Mouse (Mus musculus) forebrain, embryonic 14.5 days (tissue): ENCODE data around the gene Pdzd3. TPM values are rescaled to one million over a fixed set of nuclear protein-coding genes. Genes with fewer than 3 reads are reported as not detected.
A peak's percentile ranks its signal among the peaks of the same experiment; 100 is the strongest.

Source experiments
- ATAC-seq: fragments of 200-750 bp; cut with Nextera tagmentation; 2 replicates; pipeline ENCODE4 v1.8.0; 2017; ENCODE audit warnings: mild to moderate bottlenecking, moderate library complexity
- DNase-seq: peaks from one replicate; pipeline ENCODE4 v3.0.0-alpha.2; 2015; ENCODE audit warnings: low spot score
- H3K27ac ChIP-seq: fragments of 300-500 bp; sonication (generic); 2 replicates; pipeline ENCODE4 v1.5.1; 2014; ENCODE audit warnings: low read depth, mild to moderate bottlenecking, control low read depth, low read length, moderate library complexity
- H3K27me3 ChIP-seq: fragments of 300-500 bp; sonication (generic); replicated peaks from 2 replicates; pipeline ENCODE4 v1.6.1; 2014; ENCODE audit warnings: low read length, control low read depth, mixed read lengths; ENCODE audit not compliant: control insufficient read depth, insufficient read depth
- H3K36me3 ChIP-seq: fragments of 300-500 bp; sonication (generic); 2 replicates; pipeline ENCODE4 v1.6.1; 2014; ENCODE audit warnings: low read length, control low read depth; ENCODE audit not compliant: control insufficient read depth, insufficient read depth
- H3K4me1 ChIP-seq: fragments of 300-500 bp; sonication (generic); 2 replicates; pipeline ENCODE4 v1.6.1; 2014; ENCODE audit warnings: antibody characterized with exemption, low read length, control low read depth; ENCODE audit not compliant: control insufficient read depth, insufficient read depth
- H3K4me2 ChIP-seq: fragments of 300-500 bp; sonication (generic); 2 replicates; pipeline ENCODE4 v1.6.1; 2014; ENCODE audit warnings: mild to moderate bottlenecking, control low read depth, low read length
- H3K4me3 ChIP-seq: fragments of 300-500 bp; sonication (generic); 2 replicates; pipeline ENCODE4 v1.5.1; 2014; ENCODE audit warnings: low read depth, low read length, control low read depth
- H3K9ac ChIP-seq: fragments of 300-500 bp; sonication (generic); 2 replicates; pipeline ENCODE4 v1.6.1; 2014; ENCODE audit warnings: mild to moderate bottlenecking, low read length, control low read depth, moderate library complexity
- H3K9me3 ChIP-seq: fragments of 300-500 bp; sonication (generic); replicated peaks from 2 replicates; pipeline ENCODE4 v1.6.1; 2016; ENCODE audit warnings: low read length, control low read depth, mixed read lengths; ENCODE audit not compliant: control insufficient read depth
- WGBS: fragments of 180-500 bp; shearing (Covaris S2); extraction: QIAGEN DNeasy Blood & Tissue Kit; methylation state at CpG from one replicate; pipeline ENCODE4 v1.1.7; 2014; 5-methylcytosine and 5-hydroxymethylcytosine counted together
- polyA plus RNA-seq: library from polyadenylated mRNA; unstranded; fragments of >200 nt; fragmentation: Nextera tagmentation; extraction: Ambion mirVana; gene quantifications from 2 replicates; pipeline ENCODE4 v1.2.1, GENCODE M21; 2014

Gene Pdzd3
- polyA plus RNA-seq, 1 experiment from 2014 or later, result 0.52 TPM

DNA sequence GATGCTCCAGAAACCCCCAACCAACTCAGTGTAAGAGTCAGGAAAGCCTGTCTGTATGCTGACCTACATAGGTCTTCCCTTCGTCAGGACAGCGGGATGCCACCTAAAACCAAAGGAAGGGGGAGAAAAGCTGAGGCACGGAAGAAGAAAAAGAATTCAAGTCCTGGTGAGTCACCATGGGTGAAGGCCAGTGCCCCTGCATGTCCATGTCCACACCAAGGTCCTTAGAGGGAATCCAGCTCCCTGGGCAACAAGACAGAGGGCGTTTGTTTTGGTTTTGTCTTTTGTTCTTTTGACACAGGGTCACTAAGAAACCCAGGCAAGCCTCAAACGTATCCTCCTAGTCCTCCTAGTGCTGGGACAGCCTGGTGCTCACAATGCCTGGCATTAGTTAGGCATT, 10.4 kb downstream of the Pdzd3 start:
- Histone ChIP-seq H3K27ac (no peak overlapping the region), H3K27me3 (no peaks in the 10 kb centered on the region), H3K4me1 (no peaks in the 10 kb centered on the region), H3K9ac (no peak overlapping the region), H3K4me3 (no peak overlapping the region), H3K36me3 (no peaks in the 10 kb centered on the region), H3K9me3 (no peaks in the 10 kb centered on the region), H3K4me2 (no peak overlapping the region)
- ATAC-seq (no peak), DNase-seq (no peak)
- 51% methylated on average over 5 of the region's 5 CpGs for WGBS

DNA sequence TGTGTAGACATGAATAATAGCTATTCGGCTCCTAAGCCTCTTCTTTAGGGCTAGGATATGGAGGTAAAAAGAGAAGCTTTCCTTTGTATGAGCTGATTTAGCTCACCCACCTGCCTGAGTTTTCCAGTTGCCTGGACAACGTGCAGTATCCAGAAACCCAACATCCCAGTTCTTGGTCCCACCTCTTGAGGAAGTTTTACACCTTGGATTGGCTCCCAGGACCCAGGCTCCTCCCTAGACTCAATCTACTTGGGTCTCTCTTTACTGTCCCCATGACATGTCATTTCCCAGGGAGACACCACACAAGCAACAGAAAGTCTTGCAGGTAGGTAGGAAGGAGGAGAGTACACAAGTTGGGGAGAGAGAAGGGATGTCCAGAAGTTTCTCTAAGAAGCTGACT, 10.9 kb downstream of the Pdzd3 start, which contains the start of gene Ccdc153:
Gene Ccdc153, plus strand, starts transcription at position 278 of the 400 bp plus-strand sequence.
- Histone ChIP-seq H3K4me3 (no peak within 1 kb of the TSS), H3K4me1 (no peaks in the 10 kb centered on the region), H3K4me2 (no peak within 1 kb of the TSS), H3K36me3 (no peaks in the 10 kb centered on the region), H3K27me3 (no peaks in the 10 kb centered on the region), H3K27ac (no peak within 1 kb of the TSS), H3K9me3 (no peaks in the 10 kb centered on the region), H3K9ac (no peak within 1 kb of the TSS)
- WGBS, result 57% methylated on average over 2 of the region's 2 CpGs
- ATAC-seq (no peak), DNase-seq (no peak)

DNA sequence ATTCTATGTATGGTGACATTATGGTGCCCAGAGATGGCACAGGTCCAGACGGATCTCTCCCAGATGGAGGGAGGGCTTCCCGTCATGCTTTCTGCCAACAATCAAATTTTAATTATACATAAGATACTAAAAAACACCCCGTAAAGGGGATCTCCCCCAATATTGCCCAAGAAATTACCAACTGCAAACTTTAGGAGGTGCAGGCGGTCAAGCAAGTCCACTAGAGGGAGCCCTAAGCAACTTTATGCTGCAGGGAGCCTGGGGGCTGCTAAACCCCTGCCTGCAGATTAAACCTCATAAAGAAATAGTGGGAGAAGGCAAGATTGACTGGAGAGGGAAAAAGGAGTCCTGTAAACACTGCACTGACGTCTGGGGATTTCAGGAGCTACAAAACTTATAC, 11.8 kb downstream of the Pdzd3 start:
- Histone ChIP-seq H3K4me2 (no peak overlapping the region), H3K36me3 (no peaks in the 10 kb centered on the region), H3K27ac (no peak overlapping the region), H3K4me3 (no peak overlapping the region), H3K9ac (no peak overlapping the region), H3K9me3 (no peaks in the 10 kb centered on the region), H3K4me1 (no peaks in the 10 kb centered on the region), H3K27me3 (no peaks in the 10 kb centered on the region)
- 7% methylated on average over 5 of the region's 5 CpGs for WGBS
- DNase-seq (peak; percentile 83), ATAC-seq (peak; percentile 54; the same call in 1 of the 2 replicates)

DNA sequence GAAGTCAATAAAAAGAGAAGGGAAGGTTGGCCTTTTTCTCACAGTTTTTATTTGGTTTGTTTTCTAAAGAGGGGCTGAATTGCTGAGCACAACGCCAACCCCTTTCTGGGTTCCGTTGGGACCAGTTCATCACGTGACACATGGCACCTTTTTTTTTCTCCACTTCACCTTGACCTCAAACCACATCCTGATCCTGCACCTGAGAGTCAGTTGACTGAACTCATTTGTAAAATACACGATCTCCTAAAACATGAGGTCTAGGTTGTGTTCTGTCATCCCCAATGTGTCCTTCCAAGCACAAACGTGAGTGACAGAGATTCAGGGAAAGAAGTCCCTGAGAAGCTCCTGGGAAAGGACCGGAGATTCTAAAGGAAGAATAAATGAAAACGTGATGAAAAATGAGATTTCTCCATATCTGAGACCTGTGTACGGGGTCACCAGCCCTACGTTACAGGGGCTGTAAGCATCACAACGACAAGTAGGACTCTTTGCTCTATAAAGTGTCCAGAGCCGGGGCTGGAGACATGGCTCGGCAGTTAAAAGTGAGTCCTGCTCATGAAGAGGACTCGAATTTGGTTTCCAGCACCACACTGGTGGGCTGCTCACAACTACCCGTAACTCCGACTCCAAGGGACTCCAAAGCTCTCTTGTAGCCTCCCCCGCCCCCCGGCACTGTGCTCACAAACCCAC, 12.6 kb downstream of the Pdzd3 start:
- no peaks in the 10 kb centered on the region for H3K4me1 ChIP-seq
- ATAC-seq (no peak), DNase-seq (no peak)
- no peak overlapping the region for H3K27ac ChIP-seq
- no peak overlapping the region for H3K9ac ChIP-seq
- no peak overlapping the region for H3K4me2 ChIP-seq
- no peak overlapping the region for H3K4me3 ChIP-seq
- no peaks in the 10 kb centered on the region for H3K9me3 ChIP-seq
- WGBS, result 79% methylated on average over 17 of the region's 17 CpGs
- no peaks in the 10 kb centered on the region for H3K36me3 ChIP-seq
- H3K27me3 ChIP-seq, result no peaks in the 10 kb centered on the region

DNA sequence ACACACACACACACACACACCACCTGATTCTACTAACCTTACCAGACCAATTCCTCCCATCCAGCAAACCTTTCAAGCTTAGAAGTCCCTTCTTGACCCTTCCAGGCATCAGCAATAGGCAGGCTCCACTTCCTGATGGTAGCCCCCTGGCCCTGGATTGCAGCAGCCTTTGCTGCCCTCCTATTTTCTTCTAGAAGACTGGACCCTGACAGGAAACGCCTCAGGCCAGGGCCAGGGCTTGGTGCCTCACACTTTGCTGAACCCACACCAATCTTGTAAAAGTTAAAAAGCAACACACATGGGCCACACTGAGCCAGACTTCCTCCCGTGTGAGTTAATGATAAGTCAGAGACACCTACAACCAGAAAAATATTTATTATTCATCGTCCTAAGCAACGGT, 14.1 kb downstream of the Pdzd3 start:
- H3K9me3 ChIP-seq, result no peaks in the 10 kb centered on the region
- no peak for ATAC-seq
- WGBS, result 87% methylated on average over 4 of the region's 4 CpGs
- no peak overlapping the region for H3K27ac ChIP-seq
- peaks cover 5% of the 10 kb centered on the region for H3K4me1 ChIP-seq
- H3K4me2 ChIP-seq, result no peak overlapping the region
- H3K27me3 ChIP-seq, result no peaks in the 10 kb centered on the region
- H3K4me3 ChIP-seq, result no peak overlapping the region
- H3K36me3 ChIP-seq, result no peaks in the 10 kb centered on the region
- no peak overlapping the region for H3K9ac ChIP-seq
- DNase-seq, result no peak

DNA sequence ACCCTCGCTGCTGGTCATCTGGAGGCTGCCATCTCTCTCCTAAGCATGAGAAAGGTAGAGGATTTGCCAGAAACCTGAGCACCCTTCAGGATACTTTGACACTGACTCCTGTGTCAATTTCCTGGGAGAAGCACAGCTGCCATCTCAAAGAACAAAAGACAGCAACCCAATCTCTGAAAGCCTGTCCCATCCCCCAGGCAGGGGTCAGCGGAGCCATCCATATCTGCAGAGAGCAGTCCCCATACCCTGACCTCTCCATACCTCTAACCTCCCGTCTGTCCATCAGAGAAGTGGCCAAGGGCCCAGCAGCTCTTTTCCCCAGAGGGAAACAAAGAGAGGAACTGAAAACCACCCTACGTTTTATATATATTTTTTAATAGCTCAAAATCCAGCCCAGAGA, 14.7 kb downstream of the Pdzd3 start:
- H3K4me3 ChIP-seq, result no peak overlapping the region
- peaks cover 10% of the 10 kb centered on the region for H3K4me1 ChIP-seq
- H3K9ac ChIP-seq, result no peak overlapping the region
- no peak for DNase-seq
- H3K9me3 ChIP-seq, result no peaks in the 10 kb centered on the region
- no peaks in the 10 kb centered on the region for H3K27me3 ChIP-seq
- no peaks in the 10 kb centered on the region for H3K36me3 ChIP-seq
- no peak overlapping the region for H3K4me2 ChIP-seq
- WGBS, result 73% methylated on average over 4 of the region's 4 CpGs
- no peak overlapping the region for H3K27ac ChIP-seq
- no peak for ATAC-seq

DNA sequence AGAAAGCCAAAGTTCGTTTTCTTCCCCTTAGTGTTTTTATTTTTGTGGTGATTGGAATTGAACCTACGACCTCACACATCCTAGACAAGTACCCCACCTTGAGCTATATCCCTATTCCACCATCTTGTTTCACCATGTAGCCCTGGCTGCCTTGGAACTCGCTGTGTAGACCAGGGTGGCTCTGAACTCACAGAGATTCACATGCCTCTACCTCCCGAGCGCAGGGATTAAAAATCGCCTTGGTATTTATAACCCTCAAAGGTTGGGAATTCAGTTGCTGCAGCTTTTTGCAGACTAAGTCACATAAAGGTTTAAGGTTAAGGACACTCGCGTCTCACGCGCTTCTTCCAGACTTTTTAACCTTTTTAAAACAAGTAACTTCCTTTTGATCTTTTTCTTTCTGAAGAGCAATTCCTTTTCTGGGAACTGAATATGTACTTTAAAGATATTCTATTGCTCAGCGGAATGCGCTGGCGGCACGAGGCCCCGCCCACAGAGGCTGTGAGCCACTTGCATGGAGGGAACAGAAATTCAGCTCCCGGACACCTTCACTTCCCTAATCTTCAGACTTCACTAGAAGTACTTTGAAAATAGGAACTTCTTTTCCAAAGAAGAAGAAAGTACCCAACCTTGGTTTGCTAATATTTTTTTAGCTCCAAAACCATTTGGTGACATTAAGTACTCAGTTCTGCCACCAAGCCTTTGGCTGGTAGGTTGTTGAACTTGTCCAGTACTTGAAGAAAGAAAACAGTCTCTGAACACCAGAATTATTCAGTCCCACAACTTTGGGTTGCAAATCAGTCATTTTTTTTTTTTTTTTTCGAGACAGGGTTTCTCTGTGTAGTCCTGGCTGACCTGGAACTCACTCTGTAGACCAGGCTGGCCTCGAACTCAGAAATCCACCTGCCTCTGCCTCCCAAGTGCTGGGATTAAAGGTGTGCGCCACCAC, 16.5 kb downstream of the Pdzd3 start:
- Histone ChIP-seq H3K4me2 (peak overlapping the region; percentile 43), H3K9me3 (no peaks in the 10 kb centered on the region), H3K27ac (no peak overlapping the region), H3K4me3 (peak overlapping the region; percentile 82), H3K36me3 (no peaks in the 10 kb centered on the region), H3K4me1 (peaks cover 10% of the 10 kb centered on the region), H3K9ac (peak overlapping the region; percentile 21; the same call in 1 of the 2 replicates), H3K27me3 (no peaks in the 10 kb centered on the region)
- DNase-seq (no peak), ATAC-seq (peak; percentile 30; the same call in 1 of the 2 replicates)
- WGBS, result 26% methylated on average over 19 of the region's 19 CpGs

DNA sequence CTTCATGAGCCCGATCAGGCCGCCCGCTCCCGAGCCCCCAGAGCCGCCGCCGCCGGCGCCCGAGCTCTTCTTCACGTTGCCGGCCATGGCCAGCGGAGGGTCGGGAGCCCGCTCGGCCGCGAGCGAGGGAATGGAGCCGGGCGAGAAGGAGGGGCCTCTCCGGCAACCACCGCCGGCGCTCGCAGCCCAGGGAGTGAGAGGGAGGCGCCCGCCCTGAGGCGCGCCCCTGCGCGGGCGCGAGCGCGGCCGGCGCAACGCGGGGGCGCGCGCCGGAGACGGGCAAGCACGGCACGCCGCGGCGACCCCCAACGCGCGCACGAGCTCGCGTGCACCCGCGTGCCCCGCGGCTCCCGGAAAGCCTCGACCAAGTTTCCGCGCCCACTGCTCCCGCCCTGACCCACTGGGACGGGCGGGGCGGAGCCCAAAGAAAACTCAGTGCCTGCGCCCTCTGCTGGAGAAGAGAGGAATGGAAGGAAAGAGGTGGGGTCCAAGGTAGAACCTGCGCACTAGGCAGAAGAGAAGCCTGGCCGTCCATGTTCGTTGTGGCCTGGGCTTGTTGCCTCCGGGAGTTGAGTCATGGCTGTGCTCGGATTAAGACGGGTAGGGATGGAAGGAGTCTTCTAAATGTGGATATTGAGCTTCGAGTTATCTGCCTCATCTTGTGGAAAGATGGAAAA, 17.3 kb downstream of the Pdzd3 start, which contains the start of gene Cbl:
Gene Cbl, minus strand, starts transcription at position 248 of the 677 bp plus-strand sequence.
- peaks cover 10% of the 10 kb centered on the region for H3K4me1 ChIP-seq
- no peaks in the 10 kb centered on the region for H3K9me3 ChIP-seq
- peak within 1 kb of the TSS; percentile 96 for H3K9ac ChIP-seq
- no peaks in the 10 kb centered on the region for H3K27me3 ChIP-seq
- peak within 1 kb of the TSS; percentile 82 for H3K4me3 ChIP-seq
- no peaks in the 10 kb centered on the region for H3K36me3 ChIP-seq
- H3K4me2 ChIP-seq, result peak within 1 kb of the TSS; percentile 50
- H3K27ac ChIP-seq, result peak within 1 kb of the TSS; percentile 94
- DNase-seq, result peak; percentile 98
- under 1% methylated on average over 72 of the region's 76 CpGs for WGBS
- ATAC-seq, result peak; percentile 94
